8 mouse cellular contexts compared by ENCODE assay signal in the genomic region with DNA sequence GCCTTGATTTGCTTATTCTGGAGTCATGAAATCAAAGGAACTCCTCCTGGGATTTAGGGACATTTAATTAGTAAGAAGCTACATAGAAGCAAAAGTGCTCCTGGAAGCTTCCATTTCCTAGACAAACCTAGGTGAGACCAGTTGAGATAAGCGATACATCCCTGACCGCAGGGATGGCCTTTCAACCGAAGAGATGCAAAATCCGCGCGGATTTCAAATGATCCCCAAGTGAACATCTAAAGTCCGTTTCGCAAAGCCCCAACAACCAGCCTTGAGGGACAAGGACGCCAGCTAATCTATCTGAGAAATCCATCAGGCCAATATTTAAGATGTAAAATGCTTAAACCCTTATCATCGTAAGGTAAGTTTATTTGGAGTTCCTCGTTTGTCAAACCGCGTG. TPM values are rescaled to one million over a fixed set of nuclear protein-coding genes. Genes with fewer than 3 reads are reported as not detected.
DNase-seq lines count a peak whose midpoint lies in the region; ATAC-seq and TF ChIP-seq lines count a peak whose summit lies in the region.

No protein-coding gene starts in this region.

- WGBS in heart, adult 2 months, result under 1% methylated on average over 13 of the region's 13 CpGs
- WGBS in forebrain, embryonic 12.5 days, result 2% methylated on average over 13 of the region's 13 CpGs
- WGBS in limb, embryonic 10.5 days, result 3% methylated on average over 13 of the region's 13 CpGs
- WGBS in neural tube, embryonic 12.5 days, result 3% methylated on average over 13 of the region's 13 CpGs

- ATAC-seq in G1E (ENCODE audit: extremely low read depth, insufficient number of reproducible peaks, low FRiP score, poor library complexity, severe bottlenecking), result no peak
- no peak for ATAC-seq in forebrain, embryonic 12.5 days (ENCODE audit: low FRiP score)
- ATAC-seq in neural tube, embryonic 12.5 days (ENCODE audit: low FRiP score, low read depth), result no peak
- ATAC-seq in monocyte, adult 5-6 weeks (replicated peaks; ENCODE audit: insufficient number of reproducible peaks, low FRiP score, low TSS enrichment, poor library complexity, severe bottlenecking), result no peak

- peak overlapping the region; percentile 74; the same call in 1 of the 2 replicates for H3K9ac ChIP-seq in heart, adult 2 months (ENCODE audit: low read depth, low read length)
- H3K9ac ChIP-seq in forebrain, embryonic 12.5 days, result peak overlapping the region; percentile 54
- no peak overlapping the region for H3K9ac ChIP-seq in neural tube, embryonic 12.5 days

- no peak for TF ChIP-seq CTCF in heart, adult 2 months (IDR thresholded peaks at IDR 0.05)
- TF ChIP-seq CTCF in G1E (IDR thresholded peaks at IDR 0.05; ENCODE audit: low read depth, low read length), result no peak

- H3K4me3 ChIP-seq in heart, adult 2 months, result peak overlapping the region; percentile 89
- peak overlapping the region; percentile 76 for H3K4me3 ChIP-seq in G1E (ENCODE audit: low read depth, low read length)
- H3K4me3 ChIP-seq in forebrain, embryonic 12.5 days (replicated peaks), result peak overlapping the region; percentile 65
- H3K4me3 ChIP-seq in limb, embryonic 10.5 days, result peak overlapping the region; percentile 73
- peak overlapping the region; percentile 50 for H3K4me3 ChIP-seq in neural tube, embryonic 12.5 days

- intact Hi-C loops in heart, adult 2 months (cut with DNase I), result loop anchor here (5.0 kb wide), 2 partner anchors 123 to 163 kb away; no protein-coding TSS in a partner anchor
- intact Hi-C loops in left cerebral cortex, postnatal 36 days (cut with DNase I), result no loop called here

- no peaks in the 10 kb centered on the region for H3K27me3 ChIP-seq in heart, adult 2 months (ENCODE audit: control insufficient read depth, insufficient read depth, low read length)
- peaks cover 3% of the 10 kb centered on the region; the same call in 1 of the 2 replicates for H3K27me3 ChIP-seq in G1E (ENCODE audit: insufficient read depth, low read length)
- no peaks in the 10 kb centered on the region for H3K27me3 ChIP-seq in forebrain, embryonic 12.5 days
- no peaks in the 10 kb centered on the region for H3K27me3 ChIP-seq in limb, embryonic 10.5 days (ENCODE audit: low read depth, poor library complexity, severe bottlenecking)
- no peaks in the 10 kb centered on the region for H3K27me3 ChIP-seq in neural tube, embryonic 12.5 days (replicated peaks)

- H3K79me2 ChIP-seq in heart, adult 2 months (replicated peaks; ENCODE audit: control insufficient read depth, insufficient read depth, low read length), result no peaks in the 10 kb centered on the region

- TF ChIP-seq EP300 in heart, adult 2 months (IDR thresholded peaks at IDR 0.05; ENCODE audit: insufficient read depth, low read depth, low read length), result no peak

- peak overlapping the region; percentile 76 for H3K27ac ChIP-seq in heart, adult 2 months
- H3K27ac ChIP-seq in forebrain, embryonic 12.5 days, result no peak overlapping the region
- H3K27ac ChIP-seq in limb, embryonic 10.5 days, result peak overlapping the region; percentile 81
- H3K27ac ChIP-seq in neural tube, embryonic 12.5 days, result no peak overlapping the region

- no peak for DNase-seq in heart, adult 2 months
- no peak for DNase-seq in heart, adult 8-10 months (ENCODE audit: low spot score)
- peak; percentile 15 for DNase-seq in G1E (ENCODE audit: low spot score)
- DNase-seq in limb, embryonic 10.5 days (ENCODE audit: low spot score), result peak; percentile 31
- DNase-seq in left cerebral cortex, postnatal 36 days (ENCODE audit: low spot score in 2 of 2), result no peak

- peak overlapping the region; percentile 61 for H3K4me2 ChIP-seq in forebrain, embryonic 12.5 days
- H3K4me2 ChIP-seq in neural tube, embryonic 12.5 days (replicated peaks), result peak overlapping the region; percentile 62

- H3K36me3 ChIP-seq in heart, adult 2 months (ENCODE audit: control insufficient read depth, insufficient read depth, low read length), result no peaks in the 10 kb centered on the region
- peaks cover 17% of the 10 kb centered on the region for H3K36me3 ChIP-seq in G1E (replicated peaks)
- no peaks in the 10 kb centered on the region for H3K36me3 ChIP-seq in forebrain, embryonic 12.5 days (replicated peaks)
- H3K36me3 ChIP-seq in limb, embryonic 10.5 days, result 0 out of 2 replicates have a peak, but pooled peaks cover 3% of the 10 kb centered on the region
- no peaks in the 10 kb centered on the region for H3K36me3 ChIP-seq in neural tube, embryonic 12.5 days

- no peaks in the 10 kb centered on the region for H3K9me3 ChIP-seq in G1E (replicated peaks)
- no peaks in the 10 kb centered on the region for H3K9me3 ChIP-seq in forebrain, embryonic 12.5 days
- H3K9me3 ChIP-seq in limb, embryonic 10.5 days (replicated peaks), result no peaks in the 10 kb centered on the region
- H3K9me3 ChIP-seq in neural tube, embryonic 12.5 days, result no peaks in the 10 kb centered on the region

- no peak for TF ChIP-seq POLR2A in heart, adult 2 months (IDR thresholded peaks at IDR 0.05; ENCODE audit: insufficient read depth, low read depth, low read length)

- no peaks in the 10 kb centered on the region for H3K4me1 ChIP-seq in heart, adult 2 months (ENCODE audit: control insufficient read depth, insufficient read depth, low read length)
- peaks cover 16% of the 10 kb centered on the region for H3K4me1 ChIP-seq in G1E (ENCODE audit: insufficient read depth, low read depth, low read length)
- H3K4me1 ChIP-seq in forebrain, embryonic 12.5 days, result peaks cover 5% of the 10 kb centered on the region; the same call in 1 of the 2 replicates
- H3K4me1 ChIP-seq in limb, embryonic 10.5 days, result peaks cover 8% of the 10 kb centered on the region; the same call in 1 of the 2 replicates
- no peaks in the 10 kb centered on the region for H3K4me1 ChIP-seq in neural tube, embryonic 12.5 days

RNA-seq across cellular contexts. Expression of gene Rpp40, which starts 0.8 kb away (rescaled TPM):
- 1 to 10 TPM; 5.3 to 6.4 TPM for total RNA-seq in heart, adult 2 months (2021)
- polyA plus RNA-seq in heart, adult 2 months (2012; rRNA removed), result 3.7 and 5.1 TPM in 2 replicates
- total RNA-seq in heart, adult 8-10 months (2022), result 1 to 10 TPM; 6.4 to 7.6 (median 6.7) TPM
- total RNA-seq in G1E (2014; fragmentation: Nextera tagmentation), result 11.4 and 17.8 TPM in 2 replicates
- total RNA-seq in G1E (2017), result 13.6 and 15.3 TPM in 2 replicates
- 13.2 and 14.3 TPM in 2 replicates for polyA plus RNA-seq in G1E (2012)
- polyA plus RNA-seq in forebrain, embryonic 12.5 days (2016; fragmentation: Nextera tagmentation; extraction: Ambion mirVana), result 14.1 and 18.8 TPM in 2 replicates
- 26.4 and 29.5 TPM in 2 replicates for polyA plus RNA-seq in limb, embryonic 10.5 days (2016; fragmentation: Nextera tagmentation; extraction: Ambion mirVana)
- polyA plus RNA-seq in neural tube, embryonic 12.5 days (2016; fragmentation: Nextera tagmentation; extraction: Ambion mirVana), result 13.4 and 16.4 TPM in 2 replicates
- 1 to 10 TPM; 5.0 to 5.4 TPM for total RNA-seq in left cerebral cortex, postnatal 36 days (2021)
- total RNA-seq in monocyte, adult 5-6 weeks (2017), result 4.1 to 7.3 TPM (median 5.0 TPM) in 3 replicates

RNA-seq across cellular contexts. Expression of gene Ppp1r3g, which starts 53.3 kb away (rescaled TPM):
- 1 to 10 TPM in 1 of 2 experiments, under 1 TPM in 1; 0.25 to 1.2 TPM for total RNA-seq in heart, adult 2 months (2021)
- 0.06 and 0.14 TPM in 2 replicates for polyA plus RNA-seq in heart, adult 2 months (2012; rRNA removed)
- 1 to 10 TPM in 2 of 4 experiments, under 1 TPM in 2; 0.40 to 1.6 (median 0.98) TPM for total RNA-seq in heart, adult 8-10 months (2022)
- total RNA-seq in G1E (2014; fragmentation: Nextera tagmentation), result not detected in 2 replicates
- total RNA-seq in G1E (2017), result 0.05 and 0.81 TPM in 2 replicates
- 0.10 and 0.11 TPM in 2 replicates for polyA plus RNA-seq in G1E (2012)
- polyA plus RNA-seq in forebrain, embryonic 12.5 days (2016; fragmentation: Nextera tagmentation; extraction: Ambion mirVana), result 2.0 and 2.3 TPM in 2 replicates
- polyA plus RNA-seq in limb, embryonic 10.5 days (2016; fragmentation: Nextera tagmentation; extraction: Ambion mirVana), result 1.4 and 1.6 TPM in 2 replicates
- polyA plus RNA-seq in neural tube, embryonic 12.5 days (2016; fragmentation: Nextera tagmentation; extraction: Ambion mirVana), result 0.44 and 0.96 TPM in 2 replicates
- 10 to 100 TPM; 16.5 to 17.1 TPM for total RNA-seq in left cerebral cortex, postnatal 36 days (2021)
- total RNA-seq in monocyte, adult 5-6 weeks (2017), result not detected in 3 replicates

Comparison
In these comparisons a context has a peak if more than half of its experiments do, and no peak if none do; other contexts are left out.
1. DNase-seq: peak in G1E (single experiment) and limb, embryonic 10.5 days (single experiment); none in heart, adult 2 months (0 of 2), heart, adult 8-10 months (single experiment) and left cerebral cortex, postnatal 36 days (0 of 2).
2. H3K27ac ChIP-seq: peak in heart, adult 2 months (single experiment) and limb, embryonic 10.5 days (single experiment); none in forebrain, embryonic 12.5 days (single experiment) and neural tube, embryonic 12.5 days (single experiment).
3. RNA of gene Ppp1r3g, which starts 53.3 kb away (total RNA-seq): 16.5 to 17.1 TPM in left cerebral cortex, postnatal 36 days; 0.40 to 1.6 TPM in heart, adult 8-10 months, 0.25 to 1.2 TPM in heart, adult 2 months, 0.05 to 0.81 TPM in G1E and not detected in monocyte, adult 5-6 weeks; every median in the first group is over 4 times any median in the second.
4. Peak in every context shown above with its lines, with median percentiles within 50 percentile points of each other: H3K4me3 ChIP-seq.